Mouse (Mus musculus): ENCODE measurements around the gene Gm21822. TPM values are rescaled to one million over a fixed set of nuclear protein-coding genes. Genes with fewer than 3 reads are reported as not detected.
"Not testable (repeated sequence)": the region's sequence is repeated elsewhere in the genome, so short reads cannot be mapped to it uniquely, and the experiment has no call there.

The Gm21822 gene
- not detected in 2 replicates for polyA plus RNA-seq (2011; ENCODE audit: insufficient read depth, insufficient read length, low replicate concordance, missing spikeins)

DNA sequence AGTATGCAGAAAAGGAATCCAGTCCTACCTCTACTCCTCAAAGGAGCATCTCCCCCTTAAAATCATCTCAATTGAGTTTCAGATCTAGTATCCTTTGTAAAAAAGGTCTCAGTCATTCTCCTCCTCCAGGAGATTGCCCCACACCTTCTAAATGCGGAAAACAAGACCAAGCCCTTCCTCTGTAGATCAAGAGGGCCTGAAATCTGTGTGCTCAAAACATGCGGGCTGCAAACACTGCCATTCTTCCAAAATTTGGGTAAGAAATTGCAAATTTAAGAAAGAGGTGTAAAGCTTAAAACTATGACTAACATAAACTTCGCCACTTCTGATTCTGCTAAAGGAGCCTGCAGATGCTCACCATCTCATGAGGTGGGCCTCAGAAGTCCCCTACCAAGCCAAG is at the start of gene Gm21822:
Gene Gm21822 (plus strand): TSS at position 301 of the 400 bp plus-strand sequence.
- no CpG with 5 or more reads among the region's 3 CpGs for WGBS
- not testable (repeated sequence) for H3K4me1 ChIP-seq (ENCODE audit: control insufficient read depth, insufficient read depth, low read length); H3K4me3 ChIP-seq (replicated peaks; ENCODE audit: control insufficient read depth, low read depth, low read length); H3K27ac ChIP-seq (ENCODE audit: control insufficient read depth, insufficient read depth, low read depth, low read length, poor library complexity)
